Mouse (Mus musculus) limb, embryonic 15.5 days (tissue): ENCODE measurements at regions not wholly inside any gene's neighbourhood (a gene's known extent, or its start where the extent isn't known, plus 50 kb on each side); places are given as distances from the start of the nearest gene placed in this dataset.

Experiments
- ATAC-seq: fragments of 200-750 bp; cut with Nextera tagmentation; 2 replicates; pipeline ENCODE4 v1.8.0; 2017; ENCODE audit warnings: low read depth, moderate TSS enrichment; ENCODE audit not compliant: insufficient number of reproducible peaks, low FRiP score, low TSS enrichment
- H3K27ac ChIP-seq: fragments of 300-500 bp; sonication (generic); 2 replicates; pipeline ENCODE4 v1.5.1; 2015; ENCODE audit warnings: moderate library complexity, mild to moderate bottlenecking, inconsistent platforms
- H3K27me3 ChIP-seq: fragments of 300-500 bp; sonication (generic); 2 replicates; pipeline ENCODE4 v1.6.1; 2015; ENCODE audit warnings: inconsistent platforms
- H3K36me3 ChIP-seq: fragments of 300-500 bp; sonication (generic); 2 replicates; pipeline ENCODE4 v1.6.1; 2015; ENCODE audit warnings: inconsistent platforms
- H3K4me1 ChIP-seq: fragments of 300-500 bp; sonication (generic); 2 replicates; pipeline ENCODE4 v1.6.1; 2015; ENCODE audit warnings: inconsistent platforms
- H3K4me2 ChIP-seq: fragments of 300-500 bp; sonication (generic); 2 replicates; pipeline ENCODE4 v1.6.1; 2015; ENCODE audit warnings: mild to moderate bottlenecking, inconsistent platforms
- H3K4me3 ChIP-seq: fragments of 300-500 bp; sonication (generic); 2 replicates; pipeline ENCODE4 v1.5.1; 2015; ENCODE audit warnings: mild to moderate bottlenecking, inconsistent platforms
- H3K9ac ChIP-seq: fragments of 300-500 bp; sonication (generic); 2 replicates; pipeline ENCODE4 v1.6.1; 2015; ENCODE audit warnings: inconsistent platforms
- H3K9me3 ChIP-seq: fragments of 300-500 bp; sonication (generic); 2 replicates; pipeline ENCODE4 v1.6.1; 2016; ENCODE audit warnings: inconsistent platforms
- WGBS: fragments of 180-500 bp; shearing (Covaris S2); methylation state at CpG from one replicate; pipeline ENCODE4 v1.1.7; 2015; 5-methylcytosine and 5-hydroxymethylcytosine counted together

DNA sequence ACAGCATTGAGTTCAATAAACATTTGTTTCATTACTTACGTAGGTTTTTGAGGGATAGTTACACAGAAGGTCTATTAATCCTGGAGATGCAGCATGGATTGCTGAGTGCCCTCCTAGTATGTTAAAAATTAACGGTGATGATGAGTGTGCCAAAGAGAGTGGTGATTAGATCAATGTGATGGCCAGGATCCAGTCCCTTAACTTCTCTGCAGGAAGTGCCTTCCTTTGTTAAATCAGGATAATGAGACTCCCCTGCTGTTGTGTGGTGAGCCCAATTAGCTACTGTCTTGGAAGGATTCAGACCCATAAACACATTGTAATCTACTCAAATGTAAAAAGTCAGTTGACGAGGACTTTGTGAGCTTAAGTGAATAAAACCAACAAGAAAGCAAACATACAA is 100.1 kb upstream of the Auts2 start:
- Histone ChIP-seq H3K27me3 (no peaks in the 10 kb centered on the region), H3K4me3 (no peak overlapping the region), H3K4me2 (no peak overlapping the region), H3K9me3 (no peaks in the 10 kb centered on the region), H3K4me1 (no peaks in the 10 kb centered on the region), H3K36me3 (no peaks in the 10 kb centered on the region), H3K27ac (no peak overlapping the region), H3K9ac (no peak overlapping the region)
- ATAC-seq = no peak
- WGBS = 50% methylated on average over 3 of the region's 3 CpGs

DNA sequence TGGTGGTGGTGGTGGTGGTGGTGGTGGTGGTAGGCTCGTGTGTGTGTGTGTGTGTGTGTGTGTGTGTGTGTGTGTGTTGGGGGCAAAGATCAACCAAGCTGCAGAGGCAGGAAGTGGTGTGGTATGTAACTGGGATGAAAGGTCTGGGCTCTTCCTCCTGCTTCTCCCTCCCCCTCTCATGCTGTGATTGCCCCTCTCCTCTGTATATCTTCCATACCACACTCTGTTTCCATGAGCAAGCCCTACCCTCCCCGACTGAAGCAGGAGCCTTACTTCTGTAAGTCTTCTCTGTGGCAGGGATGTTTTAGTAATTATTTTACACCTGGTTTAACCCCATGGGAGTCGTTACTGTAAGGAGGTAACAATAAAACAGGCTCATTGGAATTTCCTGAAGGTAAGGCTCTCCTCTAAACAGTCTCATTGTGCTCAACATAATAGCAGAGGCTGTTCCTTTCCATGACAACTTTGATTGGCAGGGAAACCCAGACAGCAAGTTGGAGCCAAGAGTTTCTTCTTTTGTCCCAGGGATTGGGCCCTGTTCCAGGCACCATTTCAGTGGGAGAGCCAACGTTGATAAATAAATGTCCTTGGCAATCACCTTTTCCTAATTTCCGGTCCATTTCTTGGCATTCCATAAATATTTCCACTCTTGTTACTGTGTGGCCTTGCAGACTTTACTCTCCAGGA is 90.2 kb upstream of the Auts2 start:
- Histone ChIP-seq H3K4me3 (no peak overlapping the region), H3K9ac (no peak overlapping the region), H3K4me2 (no peak overlapping the region), H3K36me3 (no peaks in the 10 kb centered on the region), H3K9me3 (no peaks in the 10 kb centered on the region), H3K4me1 (peaks cover 7% of the 10 kb centered on the region; the same call in 1 of the 2 replicates), H3K27ac (no peak overlapping the region), H3K27me3 (no peaks in the 10 kb centered on the region)
- no peak for ATAC-seq
- WGBS = 29% methylated on average over 5 of the region's 5 CpGs

DNA sequence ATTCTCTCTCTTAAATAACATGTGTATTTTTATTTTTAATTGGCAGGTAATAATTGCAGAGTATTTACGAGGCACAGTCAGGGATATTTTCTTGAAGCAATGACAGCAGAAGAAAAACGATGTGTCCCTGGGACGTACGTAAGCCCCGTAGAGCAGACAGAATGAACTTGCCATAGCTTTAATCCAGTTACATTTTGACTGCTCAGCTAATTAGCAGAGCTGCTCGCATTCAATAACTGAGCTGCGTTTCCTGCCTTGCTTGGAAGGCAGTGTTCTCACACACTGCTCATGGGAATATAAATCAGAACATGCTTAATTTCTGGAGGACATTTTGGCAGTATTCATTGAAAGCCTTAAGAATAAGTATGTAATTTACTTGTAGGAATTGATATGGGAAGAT is 78.6 kb upstream of the Auts2 start:
- no peaks in the 10 kb centered on the region for H3K36me3 ChIP-seq
- H3K4me1 ChIP-seq = no peaks in the 10 kb centered on the region
- H3K9ac ChIP-seq = no peak overlapping the region
- H3K27ac ChIP-seq = no peak overlapping the region
- no peaks in the 10 kb centered on the region for H3K27me3 ChIP-seq
- WGBS = 25% methylated on average over 7 of the region's 7 CpGs
- H3K4me3 ChIP-seq = no peak overlapping the region
- no peak for ATAC-seq
- H3K9me3 ChIP-seq = no peaks in the 10 kb centered on the region
- no peak overlapping the region for H3K4me2 ChIP-seq

DNA sequence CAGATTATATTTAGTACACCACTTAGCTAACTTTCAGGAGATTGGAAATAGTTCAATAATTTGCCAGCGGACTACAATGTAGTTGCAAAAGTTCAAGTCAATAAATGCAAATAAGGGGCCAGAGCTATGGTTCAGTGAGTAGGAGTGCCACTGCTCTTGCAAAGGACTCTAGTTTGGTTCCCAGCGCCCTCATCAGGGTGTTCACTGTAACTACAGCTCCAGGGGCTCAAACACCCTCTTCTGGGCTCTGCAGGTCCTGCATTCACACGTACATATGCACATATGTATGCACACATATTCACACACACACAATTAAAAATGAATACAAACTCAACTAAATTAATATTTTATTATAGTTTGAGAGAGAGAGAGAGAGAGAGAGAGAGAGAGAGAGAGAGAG is 74.1 kb upstream of the Auts2 start:
- Histone ChIP-seq H3K9me3 (no peaks in the 10 kb centered on the region), H3K9ac (no peak overlapping the region), H3K4me2 (no peak overlapping the region), H3K4me1 (no peaks in the 10 kb centered on the region), H3K36me3 (no peaks in the 10 kb centered on the region), H3K27ac (no peak overlapping the region), H3K27me3 (no peaks in the 10 kb centered on the region), H3K4me3 (no peak overlapping the region)
- WGBS = 66% methylated on average over 3 of the region's 3 CpGs
- ATAC-seq = no peak

DNA sequence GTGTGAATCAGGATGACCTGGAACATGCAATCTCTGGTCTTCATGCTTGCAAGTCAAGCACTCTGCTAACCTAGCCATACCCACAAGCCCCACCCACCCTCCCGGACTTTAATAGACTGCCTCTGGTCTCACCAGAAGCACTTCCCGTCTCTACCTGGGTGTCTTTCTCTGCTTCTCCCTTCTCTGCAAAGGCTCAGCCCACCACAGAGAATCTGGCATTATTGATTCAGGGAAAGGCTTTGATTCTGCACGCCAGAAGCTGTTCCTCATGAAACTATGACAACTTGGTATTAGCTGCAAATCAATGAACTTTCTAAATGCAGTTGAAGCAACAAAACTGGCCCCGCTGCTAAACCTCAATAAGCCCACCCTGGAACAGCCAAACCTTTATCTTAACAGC is 66.1 kb upstream of the Auts2 start:
- no peak overlapping the region for H3K9ac ChIP-seq
- no peaks in the 10 kb centered on the region for H3K9me3 ChIP-seq
- no peaks in the 10 kb centered on the region for H3K4me1 ChIP-seq
- H3K27ac ChIP-seq = no peak overlapping the region
- H3K4me2 ChIP-seq = no peak overlapping the region
- ATAC-seq = no peak
- no peak overlapping the region for H3K4me3 ChIP-seq
- H3K36me3 ChIP-seq = no peaks in the 10 kb centered on the region
- no peaks in the 10 kb centered on the region for H3K27me3 ChIP-seq
- 53% methylated on average over 4 of the region's 4 CpGs for WGBS

DNA sequence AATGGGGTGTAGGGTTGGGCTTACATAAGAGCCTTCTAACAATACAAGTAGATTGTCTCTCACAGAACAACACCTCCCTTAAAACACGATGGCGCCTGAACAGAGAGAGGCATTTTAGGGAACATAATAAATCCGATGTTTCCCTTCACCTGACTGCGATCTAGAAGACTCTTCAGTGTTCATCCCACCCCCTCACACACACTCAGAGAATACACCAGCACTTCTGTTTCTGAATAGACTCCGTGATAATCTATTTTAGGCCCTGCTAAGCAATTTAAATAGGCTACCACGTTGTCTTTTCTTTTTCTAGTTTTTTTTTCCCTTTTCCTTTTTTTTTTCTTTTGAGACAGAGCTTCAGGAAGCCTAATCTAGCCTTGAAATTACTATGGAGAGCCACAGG is 63.1 kb upstream of the Auts2 start:
- Histone ChIP-seq H3K9ac (no peak overlapping the region), H3K27me3 (no peaks in the 10 kb centered on the region), H3K36me3 (no peaks in the 10 kb centered on the region), H3K4me1 (no peaks in the 10 kb centered on the region), H3K4me3 (no peak overlapping the region), H3K4me2 (no peak overlapping the region), H3K27ac (no peak overlapping the region), H3K9me3 (no peaks in the 10 kb centered on the region)
- ATAC-seq = no peak
- 77% methylated on average over 6 of the region's 6 CpGs for WGBS

DNA sequence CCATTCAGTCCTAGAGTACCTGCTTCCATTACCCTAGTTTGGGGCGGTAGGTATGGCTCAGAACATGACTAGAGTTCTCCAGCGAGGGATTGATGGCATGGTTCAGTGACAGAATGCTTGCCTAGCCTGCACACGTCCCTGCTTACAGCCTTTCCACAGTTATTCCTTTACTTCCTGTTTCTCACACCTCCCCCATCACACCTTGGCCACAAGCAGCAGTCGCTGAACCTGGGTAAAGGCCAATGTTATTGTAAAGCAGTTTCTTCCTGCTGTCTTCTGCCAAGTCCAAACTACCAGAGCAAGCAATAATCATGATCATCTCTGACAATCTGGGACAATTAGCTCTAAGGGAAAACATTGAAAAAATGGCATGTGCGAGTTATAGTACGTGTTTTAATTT is 51.7 kb upstream of the Auts2 start:
- H3K27ac ChIP-seq = no peak overlapping the region
- H3K9me3 ChIP-seq = no peaks in the 10 kb centered on the region
- 34% methylated on average over 6 of the region's 6 CpGs for WGBS
- H3K27me3 ChIP-seq = no peaks in the 10 kb centered on the region
- no peak overlapping the region for H3K4me2 ChIP-seq
- H3K36me3 ChIP-seq = no peaks in the 10 kb centered on the region
- ATAC-seq = no peak
- H3K4me1 ChIP-seq = peaks cover 4% of the 10 kb centered on the region; the same call in 1 of the 2 replicates
- H3K4me3 ChIP-seq = no peak overlapping the region
- no peak overlapping the region for H3K9ac ChIP-seq
